Mouse (Mus musculus): ENCODE results near the gene 6030408B16Rik. TPM values are rescaled to one million over a fixed set of nuclear protein-coding genes. Genes with fewer than 3 reads are reported as not detected.
A peak's percentile ranks its signal among the peaks of the same experiment; 100 is the strongest.

6030408B16Rik gene
- polyA plus RNA-seq, 2 experiments = 0.10 to 0.18 TPM

DNA sequence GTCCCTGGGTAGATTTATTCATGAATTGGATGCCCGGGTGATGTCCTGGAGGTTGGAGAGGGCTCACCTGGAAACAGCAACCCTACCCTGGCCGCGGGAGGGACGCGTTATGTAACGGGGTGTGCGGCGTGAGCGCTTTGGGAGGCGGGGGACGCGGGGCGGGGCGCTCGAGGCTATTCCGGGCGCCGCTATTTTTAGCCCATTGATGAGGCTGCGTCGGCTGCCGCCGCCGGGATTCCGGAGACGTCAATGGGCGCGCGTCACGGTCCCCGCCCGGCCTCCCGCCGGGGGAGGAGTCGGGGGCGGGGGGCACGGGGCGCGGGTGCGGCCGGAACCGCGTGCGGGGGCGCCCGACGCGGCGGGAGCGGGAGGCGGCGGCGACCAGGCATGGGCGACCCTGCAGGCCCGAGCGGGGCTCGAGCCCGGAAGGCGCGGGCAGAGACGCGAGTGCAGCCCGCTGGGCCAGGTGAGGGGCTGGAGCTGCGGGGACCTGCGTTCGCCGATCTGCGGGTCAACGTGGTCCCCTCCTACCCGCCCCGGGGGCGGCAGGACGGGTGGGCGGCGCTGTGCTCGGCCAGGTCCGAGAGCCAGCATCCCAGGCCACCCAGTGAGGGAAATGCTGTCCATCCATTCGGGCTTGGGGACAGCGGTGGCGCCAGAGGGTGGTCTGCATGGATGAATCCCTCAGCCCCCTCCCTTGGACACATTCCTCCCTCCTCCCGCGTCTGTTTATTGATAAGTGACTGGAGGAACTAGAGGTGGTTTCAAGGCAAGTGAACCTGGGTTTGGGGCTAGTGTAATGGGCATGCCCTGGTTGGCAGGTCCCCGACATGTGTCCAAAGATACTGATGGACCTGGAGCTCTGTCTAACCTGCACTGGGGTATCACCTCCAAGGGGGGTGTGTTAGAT is 38.9 kb upstream of the 6030408B16Rik start, which contains the start of gene Nr4a1:
Nr4a1 (plus strand) TSS at position 384 of the 910 bp plus-strand sequence.
- no peak for TF ChIP-seq EP300 (IDR thresholded peaks at IDR 0.05; ENCODE audit: low read depth)
- TF ChIP-seq CTCF (IDR thresholded peaks at IDR 0.05; ENCODE audit: low read depth) = no peak
- Histone ChIP-seq H3K4me2 (ENCODE audit: low read depth) (peak within 1 kb of the TSS; percentile 62), H3K4me1 (replicated peaks; ENCODE audit: control insufficient read depth in 2 of 2, insufficient read depth in 2 of 2, low read length in 1 of 2) (peaks cover 0 to 3% of the 10 kb centered on the region in 2 experiments; a peak in 1 of 4 replicates), H3K9me3 (ENCODE audit: control insufficient read depth, low read length) (no peaks in the 10 kb centered on the region), H3K9ac (replicated peaks) (0 out of 2 replicates have a peak within 1 kb of the TSS, but pooled peaks have one; percentile 5), H3K27ac (no peak within 1 kb of the TSS), H3K27me3 (ENCODE audit: control insufficient read depth, insufficient read depth, low read length) (peaks cover 18% of the 10 kb centered on the region), H3K36me3 (replicated peaks; ENCODE audit: control insufficient read depth, insufficient read depth, low read depth) (no peaks in the 10 kb centered on the region), H3K4me3 (ENCODE audit: insufficient read depth in 1 of 2, low read depth in 2 of 2, low read length in 2 of 2) (peak within 1 kb of the TSS; percentile 36 to 47)
- peak; percentile 22; the same call in 1 of the 2 replicates for ATAC-seq (ENCODE audit: insufficient read depth)
- DNase-seq (ENCODE audit: low read depth in 3 of 3, low spot score in 3 of 3) = no peak
- 3% methylated on average over 55 of the region's 82 CpGs for WGBS (ENCODE audit: insufficient replicate concordance)

DNA sequence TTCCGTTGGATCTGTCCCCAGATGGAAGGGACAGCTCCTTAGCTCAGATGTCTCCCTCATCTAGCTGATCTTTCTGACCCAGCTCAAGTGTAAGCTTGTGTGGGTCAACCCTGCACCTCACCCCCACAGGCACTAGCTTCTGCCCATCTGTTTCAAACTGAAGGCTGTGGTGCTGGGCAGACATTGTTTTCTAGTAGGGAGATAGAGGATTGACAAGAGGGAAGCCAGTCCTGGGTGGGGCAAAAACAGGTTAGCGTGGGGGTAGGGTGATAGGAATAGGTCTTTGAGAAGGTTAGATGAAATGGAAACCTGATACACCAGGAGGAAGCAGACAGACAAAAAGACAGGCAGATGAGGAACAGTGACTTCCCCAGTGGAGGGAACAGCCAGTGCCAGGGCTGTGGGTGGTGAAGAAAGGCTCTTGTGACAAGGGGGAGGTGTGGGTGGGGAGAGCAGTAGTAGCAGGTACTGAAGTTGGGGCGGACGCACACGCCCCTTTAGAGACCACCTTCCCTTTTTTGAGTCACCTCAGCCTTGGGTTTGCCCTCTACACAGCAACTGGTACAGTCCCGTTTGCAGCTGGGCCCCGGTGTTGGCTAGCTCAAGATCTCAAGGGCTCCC is 37.1 kb upstream of the 6030408B16Rik start:
- ATAC-seq (ENCODE audit: insufficient read depth) (no peak), DNase-seq (ENCODE audit: low read depth in 3 of 3, low spot score in 3 of 3) (no peak)
- H3K4me1 ChIP-seq (replicated peaks; ENCODE audit: control insufficient read depth in 2 of 2, insufficient read depth in 2 of 2, low read length in 1 of 2) = peaks cover 0 to 4% of the 10 kb centered on the region in 2 experiments; a peak in 2 of 4 replicates
- no peak overlapping the region for H3K27ac ChIP-seq
- peaks cover 18% of the 10 kb centered on the region for H3K27me3 ChIP-seq (ENCODE audit: control insufficient read depth, insufficient read depth, low read length)
- H3K4me3 ChIP-seq (ENCODE audit: insufficient read depth in 1 of 2, low read depth in 2 of 2, low read length in 2 of 2) = no peak overlapping the region
- no peaks in the 10 kb centered on the region for H3K36me3 ChIP-seq (replicated peaks; ENCODE audit: control insufficient read depth, insufficient read depth, low read depth)
- H3K9me3 ChIP-seq (ENCODE audit: control insufficient read depth, low read length) = no peaks in the 10 kb centered on the region
- no peak overlapping the region for H3K4me2 ChIP-seq (ENCODE audit: low read depth)
- TF ChIP-seq CTCF (IDR thresholded peaks at IDR 0.05; ENCODE audit: low read depth) (no peak), EP300 (IDR thresholded peaks at IDR 0.05; ENCODE audit: low read depth) (no peak)
- 48% methylated on average over 7 of the region's 7 CpGs for WGBS (ENCODE audit: insufficient replicate concordance)
- no peak overlapping the region for H3K9ac ChIP-seq (replicated peaks)

DNA sequence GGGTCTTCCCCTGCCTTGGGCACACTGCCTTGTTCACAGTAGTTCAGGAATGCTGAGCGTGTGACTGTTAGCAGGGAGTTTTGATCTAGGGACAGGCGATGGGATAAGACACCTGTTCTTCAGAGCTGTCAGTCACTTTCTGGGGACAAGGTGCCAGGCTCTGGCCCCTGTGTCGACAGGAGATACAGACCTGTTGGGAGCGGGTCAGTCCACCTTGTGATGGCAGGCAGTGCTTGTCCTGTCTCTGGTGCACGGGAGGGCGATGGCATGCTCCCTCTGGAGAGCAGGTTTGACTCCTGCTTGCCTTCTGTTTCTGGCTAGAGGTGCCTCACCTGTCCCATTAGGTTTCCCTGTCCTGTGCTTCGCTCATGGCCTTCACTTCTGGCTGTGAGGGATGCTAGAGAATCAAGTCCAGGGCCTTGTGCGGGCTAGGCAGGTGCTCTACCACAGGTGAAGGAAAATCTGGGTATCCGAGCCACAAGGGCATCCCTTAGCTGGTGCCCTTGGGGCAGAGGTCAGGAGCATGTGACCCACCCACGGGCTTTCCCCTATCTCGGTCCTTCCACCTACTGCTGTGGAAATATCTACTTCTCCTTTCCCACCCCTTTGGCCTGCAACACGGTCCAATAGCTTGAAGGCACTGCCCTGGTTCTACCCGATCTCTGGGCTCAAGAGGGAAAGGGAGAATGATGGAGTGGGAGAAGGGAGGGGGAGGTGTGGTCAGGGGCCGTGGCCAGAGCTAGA is 36.4 kb upstream of the 6030408B16Rik start:
- H3K9ac ChIP-seq (replicated peaks) = no peak overlapping the region
- peaks cover 0 to 7% of the 10 kb centered on the region in 2 experiments; a peak in 2 of 4 replicates for H3K4me1 ChIP-seq (replicated peaks; ENCODE audit: control insufficient read depth in 2 of 2, insufficient read depth in 2 of 2, low read length in 1 of 2)
- no peak overlapping the region for H3K4me2 ChIP-seq (ENCODE audit: low read depth)
- H3K9me3 ChIP-seq (ENCODE audit: control insufficient read depth, low read length) = no peaks in the 10 kb centered on the region
- ATAC-seq (ENCODE audit: insufficient read depth) (no peak), DNase-seq (ENCODE audit: low read depth in 3 of 3, low spot score in 3 of 3) (no peak)
- H3K36me3 ChIP-seq (replicated peaks; ENCODE audit: control insufficient read depth, insufficient read depth, low read depth) = no peaks in the 10 kb centered on the region
- no peak overlapping the region for H3K27ac ChIP-seq
- 43% methylated on average over 14 of the region's 14 CpGs for whole genome bisulfite sequencing (ENCODE audit: insufficient replicate concordance)
- H3K27me3 ChIP-seq (ENCODE audit: control insufficient read depth, insufficient read depth, low read length) = peaks cover 18% of the 10 kb centered on the region
- H3K4me3 ChIP-seq (ENCODE audit: insufficient read depth in 1 of 2, low read depth in 2 of 2, low read length in 2 of 2) = no peak overlapping the region
- TF ChIP-seq CTCF (IDR thresholded peaks at IDR 0.05; ENCODE audit: low read depth) (no peak), EP300 (IDR thresholded peaks at IDR 0.05; ENCODE audit: low read depth) (no peak)

DNA sequence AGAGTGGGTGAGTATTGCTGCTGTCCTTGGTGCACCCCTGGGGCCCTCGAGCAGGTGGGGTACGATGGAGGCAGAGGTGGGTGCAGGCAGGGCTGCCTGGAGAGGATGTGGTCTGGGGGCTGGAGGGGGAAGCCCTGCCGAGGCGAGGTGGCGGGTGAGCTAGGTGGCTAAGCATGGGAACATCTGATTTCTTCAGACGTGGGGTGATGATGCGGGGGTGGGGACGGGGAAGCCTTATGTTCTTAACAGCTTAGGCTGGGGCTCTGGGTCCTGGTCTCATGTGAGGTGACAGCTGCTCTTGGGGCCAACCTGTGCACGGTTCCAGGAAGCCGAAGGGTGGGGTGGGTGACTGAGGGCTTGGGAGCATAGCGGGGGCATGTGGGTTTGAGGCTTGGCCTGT is 34.6 kb upstream of the 6030408B16Rik start:
- H3K9ac ChIP-seq (replicated peaks) = no peak overlapping the region
- TF ChIP-seq EP300 (IDR thresholded peaks at IDR 0.05; ENCODE audit: low read depth) = no peak
- no peak for TF ChIP-seq CTCF (IDR thresholded peaks at IDR 0.05; ENCODE audit: low read depth)
- ATAC-seq (ENCODE audit: insufficient read depth) (no peak), DNase-seq (ENCODE audit: low read depth in 3 of 3, low spot score in 3 of 3) (no peak)
- WGBS (ENCODE audit: insufficient replicate concordance) = 38% methylated on average over 11 of the region's 11 CpGs
- H3K27me3 ChIP-seq (ENCODE audit: control insufficient read depth, insufficient read depth, low read length) = peaks cover 16% of the 10 kb centered on the region
- H3K36me3 ChIP-seq (replicated peaks; ENCODE audit: control insufficient read depth, insufficient read depth, low read depth) = no peaks in the 10 kb centered on the region
- no peak overlapping the region for H3K4me2 ChIP-seq (ENCODE audit: low read depth)
- H3K4me3 ChIP-seq (ENCODE audit: insufficient read depth in 1 of 2, low read depth in 2 of 2, low read length in 2 of 2) = no peak overlapping the region
- no peak overlapping the region for H3K27ac ChIP-seq
- no peaks in the 10 kb centered on the region for H3K9me3 ChIP-seq (ENCODE audit: control insufficient read depth, low read length)
- H3K4me1 ChIP-seq (replicated peaks; ENCODE audit: control insufficient read depth in 2 of 2, insufficient read depth in 2 of 2, low read length in 1 of 2) = peaks cover 0 to 7% of the 10 kb centered on the region in 2 experiments; a peak in 2 of 4 replicates
